Mouse (Mus musculus) neural tube, embryonic 13.5 days (tissue): Measurements from ENCODE around the gene Cfap221. TPM values are rescaled to one million over a fixed set of nuclear protein-coding genes. Genes with fewer than 3 reads are reported as not detected.

Experiments used
- ATAC-seq: fragments of 200-750 bp; cut with Nextera tagmentation; 2 replicates; pipeline ENCODE4 v1.8.0; 2017; ENCODE audit warnings: low read depth, mild to moderate bottlenecking, moderate TSS enrichment, moderate library complexity
- H3K27ac ChIP-seq: fragments of 300-500 bp; sonication (generic); replicated peaks from 2 replicates; pipeline ENCODE4 v1.5.1; 2015; ENCODE audit warnings: moderate library complexity, mild to moderate bottlenecking, inconsistent platforms
- H3K27me3 ChIP-seq: fragments of 300-500 bp; sonication (generic); 2 replicates; pipeline ENCODE4 v1.6.1; 2015; ENCODE audit warnings: mild to moderate bottlenecking, inconsistent platforms
- H3K36me3 ChIP-seq: fragments of 300-500 bp; sonication (generic); 2 replicates; pipeline ENCODE4 v1.6.1; 2015; ENCODE audit warnings: mild to moderate bottlenecking, inconsistent platforms
- H3K4me1 ChIP-seq: fragments of 300-500 bp; sonication (generic); replicated peaks from 2 replicates; pipeline ENCODE4 v1.6.1; 2015; ENCODE audit warnings: inconsistent platforms
- H3K4me2 ChIP-seq: fragments of 300-500 bp; sonication (generic); 2 replicates; pipeline ENCODE4 v1.6.1; 2015; ENCODE audit warnings: inconsistent platforms, mild to moderate bottlenecking, moderate library complexity
- H3K4me3 ChIP-seq: fragments of 300-500 bp; sonication (generic); 2 replicates; pipeline ENCODE4 v1.5.1; 2015; ENCODE audit warnings: mild to moderate bottlenecking, inconsistent platforms
- H3K9ac ChIP-seq: fragments of 300-500 bp; sonication (generic); 2 replicates; pipeline ENCODE4 v1.6.1; 2015; ENCODE audit warnings: moderate library complexity, mild to moderate bottlenecking, inconsistent platforms
- H3K9me3 ChIP-seq: fragments of 300-500 bp; sonication (generic); 2 replicates; pipeline ENCODE4 v1.6.1; 2016; ENCODE audit warnings: inconsistent platforms
- WGBS: fragments of 180-500 bp; shearing (Covaris S2); methylation state at CpG from one replicate; pipeline ENCODE4 v1.1.7; 2015; 5-methylcytosine and 5-hydroxymethylcytosine counted together
- polyA plus RNA-seq: library from polyadenylated mRNA; unstranded; fragments of >200 nt; fragmentation: Nextera tagmentation; extraction: Ambion mirVana; gene quantifications from 2 replicates; pipeline ENCODE4 v1.2.1, GENCODE M21; 2015

Gene Cfap221
- polyA plus RNA-seq, 1 experiment from 2014 or later = 0.32 TPM

DNA sequence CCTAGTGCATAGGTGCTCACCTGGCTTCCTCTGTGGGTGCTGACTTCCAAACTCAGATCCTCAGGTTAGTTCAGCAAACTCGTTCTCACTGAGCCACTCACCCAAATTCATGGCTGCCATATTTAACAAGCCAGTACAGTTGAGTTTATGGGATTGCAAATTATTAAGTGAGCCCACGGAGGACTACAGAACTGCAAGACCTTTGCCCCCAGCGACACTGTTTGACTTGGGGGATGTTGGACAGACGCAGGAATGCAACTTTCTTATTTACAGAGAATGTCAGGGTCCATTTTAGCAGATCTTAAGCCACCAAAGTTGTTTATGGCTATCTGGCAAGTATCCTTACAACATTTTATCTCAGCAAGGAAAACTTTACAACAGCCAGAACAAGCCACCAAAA, 21.9 kb downstream of the Cfap221 start:
- Histone ChIP-seq H3K9me3 (peaks cover under 1% of the 10 kb centered on the region; the same call in 1 of the 2 replicates), H3K4me1 (no peaks in the 10 kb centered on the region), H3K27ac (no peak overlapping the region), H3K4me3 (no peak overlapping the region), H3K9ac (no peak overlapping the region), H3K36me3 (no peaks in the 10 kb centered on the region), H3K27me3 (no peaks in the 10 kb centered on the region), H3K4me2 (no peak overlapping the region)
- no peak for ATAC-seq
- WGBS = 85% methylated on average over 4 of the region's 4 CpGs

DNA sequence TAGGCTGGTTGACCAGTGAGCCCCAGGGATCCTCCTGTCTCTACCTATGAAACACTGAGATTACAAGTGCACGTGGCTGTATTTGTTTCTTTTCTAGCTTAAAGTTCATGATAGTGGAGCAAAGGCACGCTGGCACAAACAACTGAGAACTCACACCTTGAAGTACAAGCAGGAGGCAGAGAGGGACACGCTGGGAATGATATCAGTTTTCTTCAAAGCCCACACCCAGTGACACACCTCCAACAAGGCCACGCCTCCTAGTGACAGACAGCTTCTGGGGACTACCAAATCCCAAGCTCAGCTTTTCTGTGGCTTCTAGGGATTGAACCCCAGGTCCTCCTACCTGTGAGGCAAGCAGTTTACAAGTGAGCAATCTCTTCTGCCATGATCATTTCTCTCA, 23.9 kb downstream of the Cfap221 start:
- no peak for ATAC-seq

DNA sequence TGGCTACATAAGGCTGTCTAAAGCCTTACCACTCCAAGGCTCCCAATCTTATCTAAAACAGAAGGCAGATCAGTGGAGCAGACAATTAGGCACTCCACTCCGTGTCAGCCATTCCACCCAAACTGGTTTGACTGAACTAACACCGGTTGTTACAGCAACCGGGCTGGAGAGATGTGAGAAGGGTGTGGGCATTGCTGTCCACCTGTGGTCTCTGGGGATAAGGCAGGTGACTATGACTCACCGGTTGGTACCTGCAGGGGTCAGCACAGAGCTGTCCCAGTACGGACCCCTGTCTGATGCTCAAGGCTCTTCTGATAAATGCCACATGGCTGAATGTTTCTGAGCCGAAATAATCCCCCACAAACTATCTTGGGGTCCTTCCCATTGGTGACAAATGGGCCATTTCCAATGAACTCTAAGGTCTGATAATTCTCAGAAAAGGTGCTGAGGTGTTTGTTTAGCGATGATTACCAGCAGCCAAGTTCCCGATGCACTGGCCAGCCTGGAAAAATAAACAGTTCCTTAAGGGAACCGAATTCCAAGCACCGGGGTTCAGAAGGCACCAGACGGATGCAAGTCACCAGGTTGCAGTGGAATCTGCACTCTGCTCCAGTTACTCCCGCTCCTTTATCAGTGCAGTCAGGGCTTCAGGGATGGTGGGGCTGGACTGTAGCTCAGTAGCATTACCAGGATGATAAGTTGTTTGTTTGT, 31.1 kb downstream of the Cfap221 start:
- H3K27ac ChIP-seq = no peak overlapping the region
- H3K36me3 ChIP-seq = no peaks in the 10 kb centered on the region
- H3K4me2 ChIP-seq = no peak overlapping the region
- H3K27me3 ChIP-seq = no peaks in the 10 kb centered on the region
- no peak overlapping the region for H3K9ac ChIP-seq
- H3K9me3 ChIP-seq = no peaks in the 10 kb centered on the region
- no peak for ATAC-seq
- H3K4me1 ChIP-seq = no peaks in the 10 kb centered on the region
- WGBS = 65% methylated on average over 12 of the region's 12 CpGs
- H3K4me3 ChIP-seq = no peak overlapping the region

More for the DNA sequence above, 23.9 kb downstream of the Cfap221 start:
- Histone ChIP-seq H3K36me3 (no peaks in the 10 kb centered on the region), H3K4me1 (no peaks in the 10 kb centered on the region), H3K9me3 (no peaks in the 10 kb centered on the region), H3K4me2 (no peak overlapping the region), H3K4me3 (no peak overlapping the region), H3K27me3 (no peaks in the 10 kb centered on the region), H3K27ac (no peak overlapping the region), H3K9ac (no peak overlapping the region)
- 46% methylated on average over 4 of the region's 4 CpGs for WGBS

DNA sequence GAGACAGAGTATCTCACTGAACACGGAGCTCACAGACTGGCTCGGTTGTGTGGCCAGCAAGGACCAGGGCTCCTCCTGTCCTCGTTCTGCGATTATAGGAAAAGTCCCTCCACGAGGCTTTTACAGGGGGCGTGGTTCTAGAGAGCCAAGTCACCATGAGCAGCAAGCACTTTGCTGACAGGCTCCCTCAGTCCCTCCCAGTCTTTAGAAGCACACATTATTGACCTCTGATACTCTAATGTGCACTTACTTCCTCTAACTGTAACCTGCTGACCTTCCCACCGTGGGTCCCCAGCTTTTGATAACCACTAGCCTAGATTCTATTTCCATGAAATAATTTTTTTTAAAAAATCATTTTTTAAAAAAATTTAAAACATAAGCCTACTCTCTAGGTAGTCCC, 37.1 kb downstream of the Cfap221 start:
- Histone ChIP-seq H3K9ac (no peak overlapping the region), H3K36me3 (no peaks in the 10 kb centered on the region), H3K4me1 (no peaks in the 10 kb centered on the region), H3K4me3 (no peak overlapping the region), H3K4me2 (no peak overlapping the region), H3K27ac (no peak overlapping the region), H3K27me3 (no peaks in the 10 kb centered on the region), H3K9me3 (no peaks in the 10 kb centered on the region)
- WGBS = 67% methylated on average over 7 of the region's 7 CpGs
- ATAC-seq = no peak

DNA sequence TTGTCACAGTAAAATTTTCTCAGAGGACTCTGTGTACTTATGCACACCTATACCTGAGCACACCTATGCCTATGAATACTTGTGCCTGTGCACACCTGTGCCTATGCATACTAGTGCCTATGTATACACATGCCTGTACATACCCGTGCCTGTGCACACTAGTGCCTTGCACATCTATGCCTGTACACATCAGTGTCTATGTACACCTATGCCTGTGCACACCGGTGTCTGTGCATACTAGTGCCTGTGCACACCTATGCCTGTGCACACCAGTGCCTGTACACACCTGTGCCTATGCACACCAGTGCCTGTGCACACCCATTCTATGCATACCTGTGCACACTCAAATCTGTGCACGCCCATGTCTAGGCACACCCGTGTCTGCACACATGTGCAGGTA, 37.6 kb downstream of the Cfap221 start:
- Histone ChIP-seq H3K36me3 (no peaks in the 10 kb centered on the region), H3K4me3 (no peak overlapping the region), H3K4me1 (no peaks in the 10 kb centered on the region), H3K4me2 (no peak overlapping the region), H3K27me3 (no peaks in the 10 kb centered on the region), H3K27ac (no peak overlapping the region), H3K9me3 (no peaks in the 10 kb centered on the region), H3K9ac (no peak overlapping the region)
- WGBS = 96% methylated on average over 4 of the region's 4 CpGs
- ATAC-seq = no peak

DNA sequence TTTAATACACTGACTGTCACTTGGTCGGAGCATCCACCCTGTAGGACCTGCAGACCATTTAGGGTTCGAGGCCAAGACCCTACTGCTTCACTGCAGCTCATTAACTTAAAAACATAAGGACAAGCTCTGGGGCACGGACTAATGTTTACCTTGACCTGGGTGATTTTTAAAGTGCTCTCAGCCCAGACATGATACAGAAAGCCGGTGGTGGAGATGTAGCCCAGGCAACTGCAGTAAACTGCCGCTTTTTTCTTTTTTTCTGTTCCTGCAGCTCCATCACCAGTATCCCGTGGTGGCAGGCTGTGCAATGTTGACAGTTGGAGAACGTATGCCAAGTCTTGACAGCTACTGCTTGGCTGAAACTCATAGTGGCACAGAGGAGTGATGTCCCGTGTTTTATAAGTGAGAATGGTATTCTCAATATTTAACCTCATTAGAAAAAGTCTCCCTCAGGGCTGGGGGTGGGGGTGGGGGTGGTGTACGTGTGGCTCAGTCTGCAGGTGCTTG, 39.3 kb downstream of the Cfap221 start:
- ATAC-seq = no peak
- Histone ChIP-seq H3K4me2 (no peak overlapping the region), H3K36me3 (no peaks in the 10 kb centered on the region), H3K27me3 (no peaks in the 10 kb centered on the region), H3K9ac (no peak overlapping the region), H3K9me3 (no peaks in the 10 kb centered on the region), H3K4me3 (no peak overlapping the region), H3K27ac (no peak overlapping the region), H3K4me1 (no peaks in the 10 kb centered on the region)
- 73% methylated on average over 9 of the region's 9 CpGs for WGBS

DNA sequence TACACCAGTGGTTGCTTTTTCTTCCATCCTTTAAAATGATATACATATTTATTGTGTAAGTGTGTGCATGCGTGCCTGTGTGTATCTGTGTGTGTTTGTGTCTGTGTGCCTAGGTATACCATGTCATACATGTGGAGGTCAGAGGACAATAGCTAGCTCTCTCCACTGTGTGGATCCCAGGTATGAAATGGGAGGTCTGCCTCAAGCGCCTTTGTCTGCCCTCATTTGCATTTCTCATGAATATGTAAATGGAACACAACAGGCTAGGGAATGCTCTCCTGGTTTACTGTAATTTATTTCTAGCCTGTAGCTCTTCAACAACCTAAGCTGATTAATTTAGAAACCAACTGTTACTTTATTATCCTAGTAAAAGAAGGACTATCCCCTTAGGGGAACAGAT, 42.4 kb downstream of the Cfap221 start:
- peak; percentile 66; the same call in 1 of the 2 replicates for ATAC-seq
- Histone ChIP-seq H3K4me2 (no peak overlapping the region), H3K4me3 (no peak overlapping the region), H3K9me3 (no peaks in the 10 kb centered on the region), H3K9ac (no peak overlapping the region), H3K36me3 (no peaks in the 10 kb centered on the region), H3K27ac (no peak overlapping the region), H3K27me3 (no peaks in the 10 kb centered on the region), H3K4me1 (no peaks in the 10 kb centered on the region)
- 49% methylated on average over 2 of the region's 2 CpGs for WGBS

DNA sequence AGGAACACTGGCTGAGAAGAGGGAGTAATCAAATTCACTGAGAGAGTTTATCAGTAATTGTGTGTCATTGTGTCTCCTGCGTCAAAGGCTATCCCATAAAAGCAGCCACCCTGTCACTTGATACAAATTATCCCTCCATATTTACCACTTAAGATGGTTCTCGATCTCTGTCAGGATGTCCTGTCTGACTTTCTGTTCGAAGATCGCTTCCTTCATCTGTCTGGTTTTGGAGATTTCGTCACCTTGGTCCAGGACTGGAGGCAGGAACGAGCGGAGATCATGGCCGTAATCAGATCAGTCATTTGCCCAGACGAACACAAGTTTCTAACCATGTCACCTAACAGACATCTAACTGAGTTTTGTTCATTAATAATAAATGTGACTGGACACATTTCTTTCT, 43.6 kb downstream of the Cfap221 start:
- Histone ChIP-seq H3K27me3 (no peaks in the 10 kb centered on the region), H3K9ac (no peak overlapping the region), H3K4me2 (no peak overlapping the region), H3K4me1 (no peaks in the 10 kb centered on the region), H3K9me3 (no peaks in the 10 kb centered on the region; the same call in 1 of the 2 replicates), H3K36me3 (no peaks in the 10 kb centered on the region), H3K27ac (no peak overlapping the region), H3K4me3 (no peak overlapping the region)
- 84% methylated on average over 9 of the region's 9 CpGs for WGBS
- ATAC-seq = no peak

DNA sequence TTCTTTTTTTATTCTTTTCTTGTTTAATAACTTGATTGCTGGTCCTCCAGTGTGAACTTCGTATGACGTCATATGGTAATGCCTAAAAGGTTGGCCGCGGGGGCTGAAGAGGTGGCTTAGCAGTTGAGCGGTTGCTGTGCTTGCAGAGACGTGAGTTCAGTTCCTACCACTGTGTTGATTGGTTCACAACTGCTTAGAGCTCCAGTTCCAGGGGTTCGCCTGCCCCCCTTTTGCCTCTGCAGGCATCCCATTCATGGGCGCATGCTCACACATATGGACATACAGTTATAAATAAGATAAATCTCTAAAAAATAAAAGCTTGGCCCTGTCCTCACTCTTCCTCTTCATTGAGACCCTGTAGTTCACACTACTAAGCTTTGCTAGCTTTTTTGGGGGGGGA, 46.9 kb downstream of the Cfap221 start:
- Histone ChIP-seq H3K9me3 (no peaks in the 10 kb centered on the region; the same call in 1 of the 2 replicates), H3K9ac (no peak overlapping the region), H3K27me3 (no peaks in the 10 kb centered on the region), H3K4me2 (no peak overlapping the region), H3K27ac (no peak overlapping the region), H3K36me3 (no peaks in the 10 kb centered on the region), H3K4me3 (no peak overlapping the region), H3K4me1 (no peaks in the 10 kb centered on the region)
- no peak for ATAC-seq
- WGBS = 93% methylated on average over 8 of the region's 8 CpGs

DNA sequence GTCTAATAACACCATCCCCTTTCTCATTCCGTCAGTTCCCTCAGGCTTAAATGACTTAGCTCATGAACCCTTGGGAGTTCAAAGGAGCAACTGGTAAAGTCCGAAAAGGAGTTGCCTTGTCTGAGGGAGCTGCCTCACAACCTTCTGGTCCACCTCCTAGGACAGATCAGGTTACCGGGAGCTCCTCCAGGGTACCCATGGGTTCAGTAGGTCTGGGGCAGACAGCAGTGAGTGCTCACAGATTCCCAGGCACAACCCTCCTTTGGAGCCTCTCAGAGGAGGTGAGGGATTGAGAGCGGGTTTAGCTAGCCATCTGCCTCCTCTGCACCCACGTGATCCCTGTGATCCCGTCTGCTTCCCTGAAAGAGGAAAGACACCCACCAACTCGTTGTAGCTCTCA, 60.2 kb downstream of the Cfap221 start:
- WGBS = 30% methylated on average over 7 of the region's 7 CpGs
- Histone ChIP-seq H3K27ac (no peak overlapping the region), H3K9ac (no peak overlapping the region), H3K36me3 (no peaks in the 10 kb centered on the region), H3K4me3 (no peak overlapping the region), H3K9me3 (no peaks in the 10 kb centered on the region), H3K27me3 (no peaks in the 10 kb centered on the region), H3K4me1 (no peaks in the 10 kb centered on the region), H3K4me2 (no peak overlapping the region)
- no peak for ATAC-seq

DNA sequence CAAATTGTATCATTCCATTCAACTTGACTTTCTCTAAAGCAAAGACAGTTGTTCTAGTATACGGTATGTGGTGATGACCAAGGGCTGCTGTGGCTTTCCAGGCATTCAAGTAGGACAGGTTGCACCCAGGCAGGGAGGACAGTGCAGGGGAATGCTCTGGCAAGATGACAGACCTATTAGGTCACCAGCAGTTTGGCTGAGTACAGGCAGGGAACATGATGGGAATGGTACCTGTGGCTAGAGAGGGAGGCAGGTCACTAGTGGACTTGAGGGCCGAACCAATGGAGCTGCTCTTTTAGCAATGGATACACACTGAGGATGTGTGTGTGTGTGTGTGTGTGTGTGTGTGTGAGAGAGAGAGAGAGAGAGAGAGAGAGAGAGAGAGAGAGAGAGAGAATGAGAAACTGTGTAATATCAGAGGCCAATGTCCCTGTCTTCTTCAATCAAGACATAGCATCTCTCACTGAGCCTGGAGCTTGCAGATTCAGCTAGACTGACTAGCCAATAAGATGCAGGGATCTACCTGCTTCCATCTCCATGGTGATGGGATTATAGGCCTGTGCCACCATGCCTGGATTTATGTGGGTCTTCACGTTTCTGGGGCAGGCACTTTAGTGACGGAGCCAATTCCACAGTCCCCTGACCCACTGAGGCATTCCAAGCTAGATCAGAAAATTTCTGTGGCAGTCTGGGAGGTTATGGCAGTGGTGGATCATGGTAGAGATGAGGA, 65.4 kb downstream of the Cfap221 start:
- H3K27ac ChIP-seq = no peak overlapping the region
- no peak overlapping the region for H3K9ac ChIP-seq
- no peaks in the 10 kb centered on the region for H3K36me3 ChIP-seq
- H3K27me3 ChIP-seq = no peaks in the 10 kb centered on the region
- 71% methylated on average over 4 of the region's 4 CpGs for WGBS
- no peaks in the 10 kb centered on the region for H3K4me1 ChIP-seq
- H3K4me2 ChIP-seq = no peak overlapping the region
- ATAC-seq = no peak
- H3K4me3 ChIP-seq = no peak overlapping the region
- H3K9me3 ChIP-seq = 0 out of 2 replicates have a peak, but pooled peaks cover 5% of the 10 kb centered on the region

DNA sequence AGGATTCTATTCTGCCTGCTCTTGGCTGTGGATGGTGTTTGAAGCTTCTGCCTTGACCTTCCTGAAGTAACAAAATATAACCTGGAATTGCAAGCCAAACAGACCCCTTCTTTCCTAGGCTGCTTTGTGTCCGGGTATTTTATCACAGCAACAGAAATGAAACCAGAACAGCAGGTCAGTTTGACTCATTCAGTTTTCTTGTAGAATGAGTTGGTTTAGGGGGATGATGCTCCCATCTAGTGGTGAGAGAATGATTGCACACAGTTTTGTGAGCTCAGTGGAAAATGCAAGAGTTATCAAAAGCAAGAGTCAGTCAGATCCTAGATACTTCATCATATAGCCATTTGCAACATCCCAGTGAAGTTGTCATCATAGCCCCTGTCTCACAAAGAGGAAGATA, 67.3 kb downstream of the Cfap221 start:
- ATAC-seq = no peak
- Histone ChIP-seq H3K27ac (no peak overlapping the region), H3K4me1 (no peaks in the 10 kb centered on the region), H3K9me3 (0 out of 2 replicates have a peak, but pooled peaks cover 5% of the 10 kb centered on the region), H3K4me2 (no peak overlapping the region), H3K36me3 (no peaks in the 10 kb centered on the region), H3K9ac (no peak overlapping the region), H3K4me3 (no peak overlapping the region), H3K27me3 (no peaks in the 10 kb centered on the region)
- 73% methylated on average over 1 of the region's 1 CpGs for WGBS
